Mouse (Mus musculus) liver, embryonic 14.5 days (tissue): ENCODE data around the gene Midn.

Source experiments
- CTCF ChIP-seq: IDR thresholded peaks from 2 replicates; pipeline ENCODE4 v1.5.1; 2016; ENCODE audit warnings: antibody characterized with exemption, low read depth, control low read depth
- EP300 ChIP-seq: IDR thresholded peaks from 2 replicates; pipeline ENCODE4 v1.6.1; 2016; ENCODE audit warnings: antibody characterized with exemption, low read depth

- TF ChIP-seq CTCF (peak; percentile 99), EP300 (0 out of 2 replicates have a peak, but pooled peaks have one; percentile 26)
Observed at GRCm38 (mm10) chr10:80114341-80115284, 33.5 kb upstream of the Midn start.
